ENCODE assay signal across 8 mouse cellular contexts in the genomic region with DNA sequence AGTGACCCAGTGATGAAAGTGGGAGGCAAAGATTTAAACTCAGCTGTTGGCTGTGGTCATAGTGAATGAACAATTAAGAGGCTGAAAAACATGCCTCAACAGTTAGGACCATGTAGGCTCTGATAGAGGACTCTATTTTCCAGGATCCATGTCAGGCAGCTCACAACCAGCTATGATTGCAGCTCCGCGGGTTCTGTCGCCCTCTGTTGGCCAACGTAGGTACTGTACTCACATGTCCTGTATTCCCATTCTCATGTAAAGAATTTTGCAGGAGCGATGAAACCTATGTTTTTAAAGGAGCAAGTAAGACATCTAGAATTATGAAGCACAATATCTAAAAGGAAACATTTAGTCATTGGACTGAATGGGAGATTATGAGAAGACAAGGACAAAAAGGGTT.
A peak's percentile ranks its signal among the peaks of the same experiment; 100 is the strongest.
DNase-seq lines count a peak whose midpoint lies in the region; ATAC-seq and TF ChIP-seq lines count a peak whose summit lies in the region.

No protein-coding gene starts in this region.

- no peak overlapping the region for H3K9ac ChIP-seq in heart, postnatal 0 days (replicated peaks; ENCODE audit: low read depth, low read length)
- no peak overlapping the region for H3K9ac ChIP-seq in heart, embryonic 12.5 days

- H3K27ac ChIP-seq in heart, postnatal 0 days (ENCODE audit: low read depth) = no peak overlapping the region
- no peak overlapping the region for H3K27ac ChIP-seq in heart, embryonic 12.5 days (ENCODE audit: poor library complexity, severe bottlenecking)

- no peak for ATAC-seq in heart, postnatal 0 days (ENCODE audit: insufficient read depth, low read depth)
- no peak for ATAC-seq in heart, embryonic 12.5 days (ENCODE audit: insufficient number of reproducible peaks, low FRiP score)
- ATAC-seq in megakaryocyte, adult 5-6 weeks (ENCODE audit: poor library complexity, severe bottlenecking) = no peak

- no peaks in the 10 kb centered on the region for H3K27me3 ChIP-seq in heart, postnatal 0 days (ENCODE audit: control insufficient read depth, insufficient read depth, low read length)
- no peaks in the 10 kb centered on the region for H3K27me3 ChIP-seq in heart, embryonic 12.5 days (replicated peaks)

- TF ChIP-seq CTCF in heart, postnatal 0 days (IDR thresholded peaks at IDR 0.05; ENCODE audit: low read depth) = peak; percentile 49

- H3K9me3 ChIP-seq in heart, postnatal 0 days (replicated peaks; ENCODE audit: control insufficient read depth, low read length) = no peaks in the 10 kb centered on the region
- no peaks in the 10 kb centered on the region for H3K9me3 ChIP-seq in heart, embryonic 12.5 days (replicated peaks)

- 20% methylated on average over 5 of the region's 5 CpGs for WGBS in heart, postnatal 0 days
- whole genome bisulfite sequencing in heart, embryonic 12.5 days = 17% methylated on average over 5 of the region's 5 CpGs

- no peak for DNase-seq in heart, postnatal 0 days (ENCODE audit: low spot score)
- peak; percentile 21 for DNase-seq in thymus, postnatal 0 days (ENCODE audit: low spot score)
- no peak for DNase-seq in thymus, adult 18-20 months
- DNase-seq in c-Kit-positive CD71-positive TER-119-positive erythroid progenitor cells, embryonic 14.5 days (ENCODE audit: low spot score) = peak; percentile 15
- peak; percentile 7 to 44 for DNase-seq in kidney, adult 8-10 months
- peak; percentile 45 for DNase-seq in mesoderm, embryonic 11.5 days (ENCODE audit: low read depth, low spot score)

- no peak for TF ChIP-seq EP300 in heart, postnatal 0 days (IDR thresholded peaks at IDR 0.05; ENCODE audit: low read depth)

- H3K4me1 ChIP-seq in heart, postnatal 0 days (ENCODE audit: control insufficient read depth, insufficient read depth) = no peaks in the 10 kb centered on the region
- H3K4me1 ChIP-seq in heart, embryonic 12.5 days (replicated peaks) = no peaks in the 10 kb centered on the region

- no peak overlapping the region for H3K4me3 ChIP-seq in heart, postnatal 0 days (ENCODE audit: low read depth, low read length)
- no peak overlapping the region for H3K4me3 ChIP-seq in heart, embryonic 12.5 days

- H3K4me2 ChIP-seq in heart, postnatal 0 days (ENCODE audit: low read depth, low read length) = no peak overlapping the region
- no peak overlapping the region for H3K4me2 ChIP-seq in heart, embryonic 12.5 days

- no peaks in the 10 kb centered on the region for H3K36me3 ChIP-seq in heart, postnatal 0 days (replicated peaks; ENCODE audit: control insufficient read depth, insufficient read depth, low read length)
- no peaks in the 10 kb centered on the region for H3K36me3 ChIP-seq in heart, embryonic 12.5 days

Comparison
In these comparisons a context has a peak if more than half of its experiments do, and no peak if none do; other contexts are left out.
1. DNase-seq: peak in thymus, postnatal 0 days (single experiment), c-Kit-positive CD71-positive TER-119-positive erythroid progenitor cells, embryonic 14.5 days (single experiment), kidney, adult 8-10 months (2 of 2) and mesoderm, embryonic 11.5 days (single experiment); none in heart, postnatal 0 days (single experiment) and thymus, adult 18-20 months (0 of 2).